Mouse (Mus musculus) testis, adult 2 months (tissue): ENCODE measurements around the gene Npr3.

Source experiments
- CTCF ChIP-seq: fragments of 200-500 bp; IDR thresholded peaks from 2 replicates; pipeline ENCODE4 v1.5.1; 2012; ENCODE audit warnings: low read depth, mild to moderate bottlenecking, inconsistent platforms, low read length, moderate library complexity; ENCODE audit not compliant: control insufficient read depth, insufficient read depth, insufficient replicate concordance
- POLR2A ChIP-seq: fragments of 200-500 bp; IDR thresholded peaks from 2 replicates; pipeline ENCODE4 v1.6.1; 2012; ENCODE audit warnings: low read depth, mild to moderate bottlenecking, inconsistent platforms, low read length, moderate library complexity; ENCODE audit not compliant: control insufficient read depth

DNA sequence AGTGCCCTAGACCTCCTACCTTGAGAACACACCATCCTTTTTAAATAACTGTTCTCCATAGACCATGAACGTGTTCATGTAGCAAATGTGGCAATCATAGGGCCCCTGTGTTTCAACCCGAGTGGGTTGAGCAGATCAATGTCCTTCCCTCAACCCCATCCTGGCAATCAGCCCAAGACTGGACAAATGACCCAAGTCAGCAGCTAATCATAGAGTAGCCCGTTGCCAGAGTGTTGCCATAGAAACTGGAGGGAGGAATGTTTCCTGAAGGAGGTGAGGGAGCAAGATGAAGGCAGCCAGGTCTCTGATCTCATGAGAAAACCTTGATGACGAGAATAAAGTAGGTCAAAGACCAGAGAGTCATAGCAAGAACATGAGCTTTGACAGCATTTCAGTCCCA, 47.1 kb upstream of the Npr3 start:
- no peak for TF ChIP-seq CTCF
- no peak for TF ChIP-seq POLR2A
